Mouse (Mus musculus): Measurements from ENCODE around the gene Asxl2.

DNA sequence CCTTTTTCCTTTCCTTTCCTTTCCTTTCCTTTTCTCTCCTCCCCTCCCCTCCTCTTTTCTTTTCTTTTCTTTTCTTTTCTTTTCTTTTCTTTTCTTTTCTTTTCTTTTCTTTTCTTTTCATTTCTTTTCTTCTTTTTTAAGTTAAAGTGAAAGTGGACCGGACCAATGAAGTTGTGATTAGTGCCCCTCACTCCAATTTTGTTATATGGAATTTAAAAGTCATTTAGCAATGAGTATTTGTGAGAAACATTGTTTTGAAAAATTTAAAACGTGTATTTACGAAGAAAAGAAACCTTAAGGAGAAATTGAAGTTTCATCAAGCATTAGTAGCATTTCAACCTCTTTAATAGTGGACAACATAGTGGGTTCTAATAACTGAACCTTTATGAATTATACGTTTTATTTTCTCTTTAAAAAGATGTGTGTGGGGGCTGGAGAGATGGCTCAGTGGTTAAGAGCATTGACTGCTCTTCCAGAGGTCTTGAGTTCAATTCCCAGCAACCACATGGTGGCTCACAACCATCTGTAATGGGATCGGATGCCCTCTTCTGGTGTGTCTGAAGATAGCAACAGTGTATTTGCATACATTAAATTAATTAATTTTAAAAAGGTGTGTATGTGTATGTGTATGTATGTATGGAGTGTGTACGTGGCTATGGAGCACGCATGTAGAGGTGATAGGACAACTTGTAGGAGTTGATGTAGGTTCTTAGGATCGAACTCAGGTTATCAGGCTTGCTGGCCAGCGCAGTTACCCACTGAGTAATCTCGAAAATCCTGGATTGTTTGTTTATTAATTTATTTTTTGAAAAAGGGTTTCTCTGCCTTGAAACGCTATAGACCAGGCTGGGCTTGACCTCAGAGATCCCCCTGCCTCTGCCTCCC is 1.5 kb downstream of the Asxl2 start:
- TF ChIP-seq CTCF (IDR thresholded peaks at IDR 0.05; ENCODE audit: low read depth, low read length) (no peak), EP300 (IDR thresholded peaks at IDR 0.05; ENCODE audit: insufficient read depth, low read depth, low read length) (no peak), POLR2A (IDR thresholded peaks at IDR 0.05; ENCODE audit: insufficient read depth, low read length) (no peak)

Data from ES-Bruce4 (cell line).